Mouse (Mus musculus) heart, postnatal 0 days (tissue): ENCODE data around the gene Klhdc4.

ENCODE experiments used
- CTCF ChIP-seq: IDR thresholded peaks from 2 replicates; pipeline ENCODE4 v1.5.1; 2016; ENCODE audit warnings: antibody characterized with exemption, control low read depth, low read depth
- EP300 ChIP-seq: IDR thresholded peaks from 2 replicates; pipeline ENCODE4 v1.6.1; 2016; ENCODE audit warnings: antibody characterized with exemption, low read depth

GRCm38 (mm10) chr8:121861806-121862548 lies 32.6 kb upstream of the Klhdc4 start:
- no peak for TF ChIP-seq CTCF
- TF ChIP-seq EP300 = no peak
